Mouse (Mus musculus) c-Kit-positive CD71-positive TER-119-negative erythroid progenitor cells, embryonic 14.5 days (primary cell): ENCODE results near the gene Cacng7.

Experiments
- DNase-seq: peaks from one replicate; pipeline ENCODE4 v3.0.0-alpha.2; 2013; ENCODE audit warnings: low read depth

Gene Cacng7

DNA sequence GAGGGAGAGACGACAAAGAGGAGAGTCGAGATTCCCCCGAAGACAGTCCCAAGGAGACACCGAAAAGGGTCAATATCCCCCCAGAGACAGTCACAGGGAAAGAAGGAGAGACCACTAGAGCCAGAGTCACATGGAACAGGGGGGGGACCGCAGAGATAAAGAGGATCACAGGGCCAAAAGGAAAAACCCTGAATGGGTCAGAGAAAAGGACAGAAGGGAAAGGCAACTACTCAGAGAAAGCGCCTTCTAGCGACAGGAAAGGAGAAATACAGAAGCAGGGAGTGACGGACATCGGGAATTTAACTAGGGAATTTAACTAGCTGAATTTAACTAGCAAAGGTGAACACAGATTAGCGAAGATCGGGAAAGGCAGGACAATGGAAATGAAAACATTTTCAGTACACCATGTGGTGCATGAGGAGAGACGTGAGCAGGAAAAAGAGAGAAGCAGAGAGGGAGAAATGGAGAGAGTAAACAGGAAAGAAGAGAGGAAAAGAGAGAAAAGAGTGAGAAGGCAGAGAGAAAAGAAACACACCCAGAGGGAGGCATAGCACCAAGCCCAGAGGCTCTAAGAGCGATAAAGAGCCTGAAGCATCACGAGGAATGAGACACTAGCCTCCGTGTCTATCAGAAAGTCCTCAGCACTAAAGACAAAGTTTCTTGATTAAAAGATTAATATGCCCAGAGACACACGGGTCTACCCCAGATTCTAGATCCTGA, 30.0 kb upstream of the Cacng7 start:
- DNase-seq = no peak

DNA sequence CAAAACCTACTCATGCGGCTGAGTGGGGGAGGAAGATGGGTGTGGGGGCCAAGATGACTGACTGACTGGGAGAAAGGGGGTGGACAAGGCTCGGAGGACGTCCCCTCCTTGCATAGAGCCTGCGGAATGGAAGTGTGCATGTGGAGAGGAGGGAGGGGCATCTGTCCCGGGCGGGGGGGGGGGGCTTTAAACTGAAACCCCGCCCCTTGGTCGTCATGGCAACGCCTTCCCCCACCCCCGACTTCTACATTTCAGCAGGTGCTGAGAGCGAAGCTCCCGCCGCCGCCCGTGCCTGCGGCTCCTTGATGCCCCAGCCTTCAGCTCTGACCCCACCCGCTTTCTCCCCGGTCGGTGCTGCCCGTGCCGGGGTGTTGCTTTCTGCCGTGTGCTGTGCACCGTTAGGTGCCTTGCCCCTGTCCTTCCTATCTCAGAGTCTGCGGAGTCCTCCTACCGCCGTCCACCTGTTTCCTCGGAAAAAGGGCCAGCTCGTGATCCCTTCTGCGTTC, 29.4 kb upstream of the Cacng7 start:
- no peak for DNase-seq

DNA sequence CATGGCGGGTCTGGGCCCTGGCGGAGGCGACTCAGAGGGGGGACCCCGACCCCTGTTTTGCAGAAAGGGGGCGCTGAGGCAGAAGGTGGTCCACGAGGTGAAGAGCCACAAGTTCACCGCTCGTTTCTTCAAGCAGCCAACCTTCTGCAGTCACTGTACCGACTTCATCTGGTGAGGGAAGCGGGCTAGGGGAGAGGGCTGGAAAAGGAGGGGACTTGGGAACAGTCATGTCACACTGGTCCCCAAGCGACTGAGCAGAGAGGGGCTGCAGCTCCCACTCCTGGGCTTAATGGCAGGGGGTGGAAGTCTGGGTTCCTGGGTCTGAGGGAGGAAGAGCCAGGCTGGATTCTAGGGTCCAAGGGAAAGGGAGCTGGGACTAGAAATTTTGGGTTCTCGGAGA, 29.0 kb upstream of the Cacng7 start:
- no peak for DNase-seq

DNA sequence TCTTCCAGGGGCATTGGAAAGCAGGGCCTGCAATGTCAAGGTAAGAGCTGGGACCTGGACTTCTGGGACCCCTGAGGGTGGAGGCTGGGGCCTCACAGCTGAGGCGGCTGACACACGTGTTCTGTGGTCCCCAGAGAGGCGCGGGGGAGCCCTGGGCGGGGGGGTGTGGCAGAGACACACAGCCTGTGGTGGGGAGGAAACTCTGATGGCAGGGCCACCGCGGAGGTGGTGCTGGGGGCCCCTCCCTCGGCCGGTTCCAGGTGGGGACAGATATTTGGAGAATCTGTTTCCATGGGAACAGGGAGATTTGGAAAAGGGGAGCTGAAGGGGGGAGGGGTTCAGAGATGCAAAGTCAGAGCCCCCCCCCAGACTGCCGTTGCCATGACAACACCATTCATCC, 28.5 kb upstream of the Cacng7 start:
- no peak for DNase-seq

DNA sequence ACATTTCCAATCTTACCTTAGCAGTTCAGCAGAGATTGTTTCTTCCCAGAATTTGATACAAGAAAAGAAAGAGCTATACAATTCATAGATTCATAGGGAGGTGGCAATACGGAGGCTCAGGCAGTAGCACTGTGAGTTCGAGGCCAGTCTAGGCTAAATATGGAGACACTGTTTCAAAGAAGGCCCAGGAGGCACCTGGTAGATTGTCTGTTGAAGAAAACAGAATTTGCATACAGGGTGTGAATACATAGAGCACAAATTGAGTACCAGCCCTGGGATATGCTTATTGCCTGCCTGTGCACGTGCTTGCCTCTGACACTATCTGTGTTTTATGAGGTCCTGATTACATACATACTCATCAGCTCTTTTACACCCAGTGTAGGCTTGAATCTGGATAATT, 26.4 kb upstream of the Cacng7 start:
- no peak for DNase-seq

DNA sequence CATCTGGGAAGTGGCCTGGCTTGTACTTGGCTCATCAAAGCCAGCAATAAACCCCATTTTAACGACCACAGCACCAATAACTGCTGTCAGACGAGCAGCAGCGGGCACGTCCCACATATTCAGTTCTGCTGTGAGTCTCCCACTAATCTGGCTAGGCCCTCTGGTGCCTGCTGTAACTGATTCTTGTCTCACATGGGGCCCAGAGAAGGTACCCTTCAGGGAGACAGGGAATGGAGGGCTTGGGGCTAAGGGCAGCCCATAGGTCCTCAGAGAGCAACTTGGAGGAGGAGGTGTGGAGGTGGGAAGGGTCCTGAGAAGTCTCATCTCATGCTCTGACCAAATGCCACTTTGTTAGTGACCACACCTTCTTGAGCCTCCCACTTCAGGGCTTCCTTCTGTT, 24.1 kb upstream of the Cacng7 start:
- no peak for DNase-seq

DNA sequence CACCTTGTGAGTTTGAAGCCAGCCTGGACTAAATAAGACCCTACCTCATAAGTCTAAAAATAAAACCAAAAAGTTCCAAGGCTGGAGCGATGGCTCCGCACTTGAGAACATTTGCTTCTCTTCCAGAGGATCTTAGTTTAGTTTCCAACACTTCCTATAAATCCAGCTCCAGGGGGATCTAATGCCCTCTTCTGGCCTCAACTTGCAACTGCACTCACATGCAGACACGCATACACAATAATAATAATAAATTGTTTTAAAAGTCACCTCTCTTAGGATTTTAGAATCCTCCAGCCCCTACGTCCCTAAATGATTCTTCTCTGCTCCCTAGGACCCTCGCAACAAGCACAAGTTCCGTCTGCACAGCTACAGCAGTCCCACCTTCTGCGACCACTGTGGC, 22.5 kb upstream of the Cacng7 start:
- no peak for DNase-seq

DNA sequence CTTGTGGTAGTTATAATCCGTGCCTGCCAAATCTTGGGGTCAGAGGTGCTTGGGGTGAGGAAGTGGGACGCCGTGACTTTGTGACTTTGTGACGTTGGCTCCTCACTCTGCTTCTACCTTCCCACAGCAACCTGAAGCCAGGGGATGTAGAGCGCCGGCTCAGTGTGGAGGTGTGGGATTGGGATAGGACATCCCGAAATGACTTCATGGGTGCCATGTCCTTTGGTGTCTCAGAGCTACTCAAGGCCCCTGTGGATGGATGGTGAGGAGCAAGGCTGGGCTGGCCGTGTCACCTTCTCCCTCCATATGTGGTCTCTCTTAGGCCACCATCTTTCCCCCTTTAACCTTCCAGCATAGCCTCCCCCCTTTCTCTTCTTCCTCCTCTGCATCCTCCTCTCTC, 19.2 kb upstream of the Cacng7 start:
- DNase-seq = no peak

DNA sequence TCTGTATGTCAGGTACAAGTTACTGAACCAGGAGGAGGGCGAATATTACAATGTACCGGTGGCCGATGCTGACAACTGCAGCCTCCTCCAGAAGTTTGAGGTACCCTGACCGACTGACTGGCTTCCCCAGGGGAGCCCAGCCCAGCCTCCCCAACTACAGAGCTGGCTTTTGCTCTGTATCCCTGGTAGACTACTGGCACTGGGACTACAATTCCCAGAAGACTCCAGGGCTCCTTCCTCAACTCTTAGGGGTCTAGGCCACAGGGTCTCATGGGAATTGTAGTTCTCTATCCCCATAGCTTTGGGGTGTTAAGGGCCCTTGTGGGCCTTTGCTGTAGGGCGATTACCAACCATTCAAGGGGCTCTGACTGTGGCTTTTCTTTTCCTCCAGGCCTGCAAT, 18.6 kb upstream of the Cacng7 start:
- DNase-seq = no peak

DNA sequence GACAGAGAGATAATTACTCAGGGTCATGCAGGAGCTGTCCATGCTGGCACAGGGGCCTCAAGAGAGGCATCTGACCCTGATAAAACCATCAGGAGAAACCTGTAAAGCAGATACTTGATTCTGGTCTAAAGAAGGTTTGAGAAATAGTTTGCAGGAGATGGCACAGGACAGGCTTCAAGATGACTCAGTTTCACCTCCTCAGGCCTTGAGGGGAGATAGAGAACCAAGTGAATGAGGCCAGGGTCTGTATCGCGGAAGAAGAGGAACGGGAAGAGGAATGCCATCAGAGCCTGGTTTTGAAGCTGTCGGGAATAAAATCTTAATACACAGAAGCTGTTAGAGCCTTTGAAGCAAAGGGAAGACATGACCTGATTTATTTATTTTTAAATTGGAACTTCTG, 15.1 kb upstream of the Cacng7 start:
- no peak for DNase-seq

DNA sequence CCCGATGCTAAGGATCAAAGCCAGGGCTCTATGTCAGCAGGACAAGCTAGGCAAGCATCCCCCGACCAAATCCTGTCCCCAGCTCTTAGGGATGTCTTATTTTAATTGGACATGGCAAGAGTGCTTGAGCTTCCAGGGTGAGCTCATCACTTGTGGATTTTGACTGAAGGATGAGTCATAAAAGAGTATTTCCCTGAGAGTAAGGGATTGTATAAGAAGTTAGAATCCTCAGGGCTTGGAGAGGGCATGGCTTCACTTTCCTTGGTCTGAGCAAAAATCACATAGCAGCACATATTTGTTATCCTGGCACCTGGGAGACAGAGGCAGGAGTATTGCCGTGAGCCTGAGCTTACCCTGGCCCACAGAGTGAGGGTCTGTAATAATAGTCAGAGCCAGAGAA, 11.9 kb upstream of the Cacng7 start:
- no peak for DNase-seq

DNA sequence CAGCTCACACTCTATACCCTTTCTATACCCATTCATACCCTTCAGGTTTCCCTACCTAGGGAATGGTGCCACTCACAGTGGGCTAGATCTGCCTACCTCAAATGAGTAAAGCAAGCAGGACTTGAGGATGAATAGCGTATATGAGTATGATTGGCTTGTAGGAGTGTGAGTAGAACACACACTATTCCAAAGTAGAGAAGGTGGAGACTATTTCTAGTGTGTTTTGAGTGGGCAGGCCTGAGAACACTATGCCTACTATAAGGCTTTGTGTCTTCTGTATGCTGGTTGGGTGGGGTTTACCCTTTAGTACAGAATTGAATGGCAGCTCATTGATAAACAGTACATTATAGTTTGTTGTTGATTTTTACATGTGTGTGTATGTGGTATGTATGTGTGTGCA, 8.9 kb upstream of the Cacng7 start:
- DNase-seq = no peak

DNA sequence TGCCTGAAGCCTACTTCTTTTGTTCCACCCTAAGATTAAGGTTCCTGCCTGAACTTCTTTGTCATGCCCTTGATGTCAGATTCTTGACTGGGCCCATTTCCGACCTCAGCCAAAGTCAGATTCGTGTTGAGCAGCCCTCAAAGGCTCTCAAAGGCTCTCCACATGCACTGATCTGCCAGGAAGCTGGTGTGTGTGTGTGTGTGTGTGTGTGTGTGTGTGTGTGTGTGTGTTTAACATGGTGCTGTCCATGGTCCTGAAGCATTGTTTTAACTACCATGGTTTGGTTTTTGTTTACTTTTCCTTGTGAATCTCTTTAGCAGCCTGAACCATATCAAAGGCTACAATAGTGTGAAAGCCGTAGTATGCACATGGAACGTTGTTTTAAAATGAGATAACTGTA, 4.8 kb upstream of the Cacng7 start:
- DNase-seq = no peak

DNA sequence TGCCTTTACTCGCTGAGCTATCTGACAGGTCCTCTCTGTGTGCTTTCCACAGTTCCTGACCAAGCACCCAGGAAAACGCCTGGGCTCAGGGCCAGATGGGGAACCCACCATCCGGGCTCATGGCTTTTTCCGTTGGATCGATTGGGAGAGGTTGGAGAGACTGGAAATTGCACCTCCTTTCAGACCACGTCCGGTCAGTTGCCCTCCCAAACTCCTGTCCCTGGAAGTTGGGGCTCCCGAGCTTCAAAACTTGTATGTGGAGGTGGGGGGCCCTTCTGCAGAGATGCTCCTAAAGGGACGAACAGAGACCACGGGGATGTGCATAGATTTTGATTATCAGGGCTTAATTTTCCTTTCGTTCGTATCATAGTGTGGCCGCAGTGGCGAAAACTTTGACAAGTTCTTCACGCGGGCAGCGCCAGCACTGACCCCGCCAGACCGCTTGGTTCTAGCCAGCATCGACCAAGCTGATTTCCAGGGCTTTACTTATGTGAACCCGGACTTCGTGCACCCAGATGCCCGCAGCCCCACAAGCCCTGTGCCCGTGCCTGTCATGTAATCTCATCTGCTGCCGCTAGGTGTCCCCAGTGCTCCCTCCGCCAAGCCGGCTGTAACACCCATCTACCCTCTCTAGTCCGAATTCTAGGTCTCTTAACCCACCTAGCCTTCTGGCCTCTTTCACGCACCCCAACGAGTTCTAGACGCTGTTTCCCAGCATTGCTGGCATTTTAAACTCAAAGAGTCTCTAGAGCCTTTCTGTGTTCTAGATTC, 2.8 kb upstream of the Cacng7 start:
- peak; percentile 21 for DNase-seq

DNA sequence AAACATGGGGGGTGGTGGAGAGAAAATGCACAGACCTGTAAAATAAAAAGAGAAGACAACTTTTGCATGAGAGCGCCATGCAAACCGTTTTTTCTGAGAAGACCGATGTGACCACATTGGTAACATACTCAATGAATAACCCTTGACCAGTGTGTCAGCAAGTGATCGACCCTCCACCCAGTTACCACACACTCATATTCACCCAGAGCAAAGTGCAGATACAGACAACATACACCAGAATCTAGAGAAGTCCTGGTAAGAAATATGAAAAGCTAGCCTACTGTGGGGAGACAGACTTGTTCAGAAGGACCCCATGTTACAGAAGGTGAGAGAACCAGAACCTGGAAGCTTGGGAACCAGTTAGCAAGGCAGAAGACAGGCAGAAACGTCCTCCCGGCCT, 1.6 kb upstream of the Cacng7 start:
- DNase-seq = no peak

DNA sequence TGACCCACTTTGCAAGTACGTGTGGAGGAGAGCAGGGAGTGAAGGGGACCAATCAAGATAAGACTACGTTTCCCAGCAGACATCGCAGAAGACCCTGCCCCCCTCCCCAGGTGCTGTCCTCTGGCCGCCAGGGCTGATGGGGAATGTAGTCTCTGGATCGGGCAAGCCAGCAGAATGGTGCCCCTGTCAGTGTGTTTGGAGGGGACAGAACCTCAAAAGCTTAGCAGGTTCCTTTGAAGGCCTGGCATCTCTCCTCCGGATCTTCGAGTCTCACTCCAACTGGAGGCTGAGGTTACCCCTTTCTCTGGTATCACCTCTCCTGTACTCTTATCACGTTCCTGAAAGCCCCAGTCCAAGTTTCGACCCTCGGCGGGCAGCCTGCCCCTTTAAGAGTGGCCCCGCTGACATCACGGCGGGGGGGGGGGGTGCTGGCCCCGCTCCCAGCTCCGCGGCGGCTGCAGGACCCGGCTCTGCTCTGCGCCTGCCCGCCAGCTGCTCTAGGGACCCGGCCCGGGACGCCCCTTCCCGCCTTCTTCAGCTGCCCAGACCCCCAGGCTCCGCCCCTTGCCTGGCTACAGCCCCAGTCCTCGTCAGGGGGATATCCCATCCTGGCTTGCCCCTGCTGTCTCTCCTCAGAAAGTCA, 1.1 kb upstream of the Cacng7 start:
- no peak for DNase-seq

DNA sequence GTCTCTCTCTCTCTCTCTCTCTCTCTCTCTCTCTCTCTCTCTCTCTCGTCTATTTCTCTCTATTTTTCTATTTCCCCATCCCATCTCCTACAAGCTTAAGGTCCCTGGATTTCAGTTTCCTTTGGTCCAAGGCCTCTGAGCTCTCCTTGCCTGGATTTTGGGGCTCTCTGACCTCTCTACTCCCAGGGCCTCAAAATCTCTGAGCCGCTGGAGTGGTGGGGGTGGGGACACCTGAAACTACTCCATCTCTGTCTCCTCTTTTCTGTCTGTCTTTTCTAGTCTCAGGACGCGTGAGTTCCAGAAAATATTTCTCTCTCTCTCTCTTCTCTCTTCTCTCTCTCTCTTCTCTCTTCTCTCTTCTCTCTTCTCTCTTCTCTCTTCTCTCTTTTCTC, 535 bp upstream of the Cacng7 start:
- DNase-seq = no peak

DNA sequence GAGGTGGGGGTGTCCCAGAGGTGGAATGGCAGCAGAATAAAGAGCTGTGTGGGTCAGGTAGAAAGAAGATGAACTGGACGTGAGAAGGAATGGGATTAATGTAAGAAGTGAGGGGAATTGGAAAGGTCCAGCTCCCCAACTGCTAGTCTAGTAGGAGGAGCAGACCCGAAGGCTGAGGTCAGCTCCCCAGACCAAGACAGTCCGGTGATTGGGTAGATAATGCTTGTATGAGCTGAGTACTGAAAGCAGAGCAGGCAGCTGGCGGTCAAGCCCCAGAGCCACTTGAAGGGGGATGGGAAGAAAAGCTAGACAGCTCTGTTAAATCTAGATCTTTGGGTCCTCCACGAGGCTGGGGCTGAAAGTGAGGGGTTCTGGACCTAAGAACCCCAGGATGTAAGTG, 787 bp downstream of the Cacng7 start:
- no peak for DNase-seq

DNA sequence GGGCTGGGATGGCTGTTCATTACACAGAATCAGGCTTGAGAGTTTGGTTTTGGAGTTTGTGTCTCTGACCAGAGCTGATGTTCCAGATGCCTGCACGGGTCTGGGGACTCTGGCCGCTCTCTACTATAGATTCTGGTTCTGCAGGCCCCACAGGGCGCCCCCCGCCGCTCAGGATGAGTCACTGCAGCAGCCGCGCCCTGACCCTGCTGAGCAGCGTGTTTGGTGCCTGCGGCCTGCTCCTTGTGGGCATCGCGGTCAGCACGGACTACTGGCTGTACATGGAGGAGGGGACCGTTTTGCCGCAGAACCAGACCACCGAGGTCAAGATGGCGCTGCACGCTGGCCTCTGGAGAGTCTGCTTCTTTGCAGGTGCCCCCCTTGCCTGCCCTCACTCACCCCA, 3.7 kb downstream of the Cacng7 start:
- DNase-seq = no peak

DNA sequence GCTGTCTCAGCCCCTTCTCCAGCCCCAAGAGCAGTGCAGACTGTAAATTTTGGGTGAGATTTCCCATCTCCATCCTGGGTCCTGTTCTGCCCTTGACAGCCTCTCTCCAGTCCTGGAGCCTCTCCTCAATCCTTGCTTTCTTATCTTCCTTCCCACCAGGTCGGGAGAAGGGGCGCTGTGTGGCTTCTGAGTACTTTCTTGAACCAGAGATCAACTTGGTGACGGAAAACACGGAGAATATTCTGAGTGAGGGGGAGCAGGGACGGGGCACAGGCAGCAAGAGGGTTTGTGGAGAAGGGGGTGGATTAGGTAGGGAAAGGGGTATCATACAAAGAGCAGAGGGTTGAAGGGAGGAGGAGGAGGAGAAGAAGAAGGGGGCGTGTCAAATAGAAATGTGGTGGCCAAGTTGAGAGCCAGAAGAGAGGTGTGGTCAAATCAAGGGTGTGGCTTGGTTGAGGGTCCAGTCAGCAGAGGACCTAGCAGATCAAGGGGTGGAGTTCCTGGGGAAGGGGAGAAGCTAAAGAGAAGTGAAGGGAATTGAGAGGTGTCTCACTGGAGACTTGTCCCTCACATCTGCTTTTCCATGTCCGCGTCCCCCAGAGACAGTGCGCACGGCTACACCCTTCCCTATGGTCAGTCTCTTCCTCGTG, 5.7 kb downstream of the Cacng7 start:
- DNase-seq = no peak

DNA sequence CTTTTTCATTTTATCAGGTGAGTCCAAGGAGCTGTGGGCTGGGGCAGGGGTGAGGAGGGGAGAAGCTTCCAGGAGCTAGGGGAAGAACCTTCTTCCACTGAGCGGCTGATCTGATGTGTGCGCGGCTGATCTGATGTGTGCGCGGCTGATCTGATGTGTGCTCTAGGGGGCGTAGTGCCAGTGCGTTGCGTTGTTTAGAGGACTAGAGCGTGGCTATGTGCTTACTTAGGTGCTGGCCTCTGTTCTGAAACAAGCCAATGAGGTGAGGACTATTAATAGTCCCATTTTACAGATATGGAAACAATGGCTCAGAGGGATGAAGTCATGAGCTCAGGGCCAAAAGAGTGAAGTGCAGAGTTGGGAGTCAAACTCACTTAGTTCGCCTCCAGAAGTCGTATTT, 6.3 kb downstream of the Cacng7 start:
- DNase-seq = no peak

DNA sequence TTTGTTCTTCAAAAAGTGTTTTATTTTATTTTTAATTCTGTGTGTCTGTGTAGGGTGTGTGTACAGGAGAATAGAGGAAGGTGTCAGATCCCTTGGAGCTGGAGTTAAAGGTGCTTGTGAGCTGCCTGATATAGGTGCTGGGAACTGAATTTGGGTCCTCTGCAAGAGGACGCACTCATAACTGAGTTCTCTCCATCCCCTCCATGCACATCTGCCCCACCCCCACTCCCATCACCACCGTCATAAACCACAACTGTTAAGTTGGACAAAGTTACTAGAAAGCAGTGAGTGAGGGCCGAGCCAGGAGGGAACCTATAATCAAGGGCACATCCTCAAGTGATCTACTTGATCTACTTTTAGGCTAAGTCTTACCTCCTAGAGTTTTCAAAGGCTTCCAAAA, 11.1 kb downstream of the Cacng7 start:
- DNase-seq = no peak

DNA sequence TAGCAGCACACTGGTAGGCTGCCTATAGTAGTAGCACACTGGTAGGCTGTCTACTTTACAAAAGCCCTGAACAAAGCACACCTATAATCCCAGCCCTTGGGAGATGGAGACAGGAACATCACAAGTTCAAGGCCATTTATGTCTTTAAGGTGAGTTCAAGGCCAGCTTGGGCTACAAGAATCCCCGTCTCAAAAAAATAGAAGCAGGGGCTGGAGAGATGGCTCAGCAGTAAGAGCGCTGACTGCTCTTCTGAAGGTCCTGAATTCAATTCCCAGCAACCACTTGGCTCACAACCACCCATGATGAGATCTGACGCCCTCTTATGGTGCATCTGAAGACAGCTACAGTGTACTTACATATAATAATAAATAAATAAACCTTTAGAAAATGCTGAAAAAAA, 12.5 kb downstream of the Cacng7 start:
- DNase-seq = no peak
